Mouse (Mus musculus) midbrain, embryonic 12.5 days (tissue): ENCODE data around the gene Crygs. TPM values are rescaled to one million over a fixed set of nuclear protein-coding genes. Genes with fewer than 3 reads are reported as not detected.
"Not testable (repeated sequence)": the region's sequence is repeated elsewhere in the genome, so short reads cannot be mapped to it uniquely, and the experiment has no call there.

Experiments used
- ATAC-seq: fragments of 200-750 bp; cut with Nextera tagmentation; 2 replicates; pipeline ENCODE4 v1.8.0; 2017; ENCODE audit warnings: low read depth, moderate TSS enrichment, moderate library complexity; ENCODE audit not compliant: low FRiP score
- H3K27ac ChIP-seq: fragments of 300-500 bp; sonication (generic); replicated peaks from 2 replicates; pipeline ENCODE4 v1.5.1; 2016; ENCODE audit warnings: mild to moderate bottlenecking
- H3K27me3 ChIP-seq: fragments of 300-500 bp; sonication (generic); 2 replicates; pipeline ENCODE4 v1.6.1; 2016; ENCODE audit warnings: mild to moderate bottlenecking
- H3K36me3 ChIP-seq: fragments of 300-500 bp; sonication (generic); 2 replicates; pipeline ENCODE4 v1.6.1; 2016
- H3K4me1 ChIP-seq: fragments of 300-500 bp; sonication (generic); 2 replicates; pipeline ENCODE4 v1.6.1; 2016
- H3K4me2 ChIP-seq: fragments of 300-500 bp; sonication (generic); replicated peaks from 2 replicates; pipeline ENCODE4 v1.6.1; 2016; ENCODE audit warnings: mild to moderate bottlenecking, moderate library complexity
- H3K4me3 ChIP-seq: fragments of 300-500 bp; sonication (generic); 2 replicates; pipeline ENCODE4 v1.5.1; 2016; ENCODE audit warnings: mild to moderate bottlenecking
- H3K9ac ChIP-seq: fragments of 300-500 bp; sonication (generic); replicated peaks from 2 replicates; pipeline ENCODE4 v1.6.1; 2016; ENCODE audit warnings: mild to moderate bottlenecking, moderate library complexity
- H3K9me3 ChIP-seq: fragments of 300-500 bp; sonication (generic); 2 replicates; pipeline ENCODE4 v1.6.1; 2016; ENCODE audit warnings: mild to moderate bottlenecking
- whole genome bisulfite sequencing: fragments of 180-500 bp; shearing (Covaris S2); methylation state at CpG from one replicate; pipeline ENCODE4 v1.1.7; 2016; 5-methylcytosine and 5-hydroxymethylcytosine counted together
- polyA plus RNA-seq: library from polyadenylated mRNA; unstranded; fragments of >200 nt; fragmentation: Nextera tagmentation; extraction: Ambion mirVana; gene quantifications from 2 replicates; pipeline ENCODE4 v1.2.1, GENCODE M21; 2016

Crygs gene
- polyA plus RNA-seq, 1 experiment from 2014 or later: not detected

DNA sequence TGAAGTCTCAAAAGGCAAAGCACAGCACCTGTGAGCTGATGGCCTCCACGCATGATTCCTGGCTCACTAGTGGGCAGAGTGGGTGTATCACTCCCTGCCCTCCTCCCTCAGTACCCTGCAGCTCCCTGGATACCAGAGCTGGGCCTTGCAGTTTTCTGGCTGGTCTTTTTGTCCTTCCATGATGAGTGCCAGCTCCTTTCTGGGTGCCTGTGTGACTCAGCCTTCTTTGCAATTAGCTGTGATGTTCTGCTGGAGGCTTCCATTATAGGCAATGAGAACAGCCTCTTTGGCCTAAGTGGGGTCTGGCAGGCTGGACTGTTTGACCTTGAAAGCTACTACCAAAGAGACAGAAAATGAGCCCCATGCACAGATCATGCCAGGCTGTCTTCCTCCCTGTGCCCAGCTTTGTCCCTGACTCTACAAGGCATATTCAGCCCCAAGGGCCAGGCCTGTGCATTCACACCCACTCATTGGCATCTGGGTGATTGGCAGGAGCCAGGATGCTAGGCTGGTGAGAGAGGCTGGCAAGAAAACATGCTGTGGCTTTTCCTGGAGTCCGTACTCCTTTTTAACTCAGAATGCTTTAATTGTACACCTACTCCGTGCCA is 32.0 kb downstream of the Crygs start:
- no peaks in the 10 kb centered on the region for H3K4me1 ChIP-seq
- 0 out of 2 replicates have a peak, but pooled peaks cover 5% of the 10 kb centered on the region for H3K9me3 ChIP-seq
- no peaks in the 10 kb centered on the region for H3K36me3 ChIP-seq
- no peak overlapping the region for H3K9ac ChIP-seq
- 95% methylated on average over 3 of the region's 3 CpGs for WGBS
- H3K27me3 ChIP-seq: no peaks in the 10 kb centered on the region
- ATAC-seq: no peak
- no peak overlapping the region for H3K4me3 ChIP-seq
- no peak overlapping the region for H3K4me2 ChIP-seq
- no peak overlapping the region for H3K27ac ChIP-seq

- not testable (repeated sequence) for H3K27ac ChIP-seq, H3K4me2 ChIP-seq, H3K4me1 ChIP-seq, ATAC-seq, H3K9ac ChIP-seq, H3K4me3 ChIP-seq, H3K27me3 ChIP-seq, H3K36me3 ChIP-seq, H3K9me3 ChIP-seq
- 93% methylated on average over 12 of the region's 12 CpGs for WGBS
These were observed 33.1 kb downstream of the Crygs start for GRCm38 (mm10) chr16:22778296-22778695.

DNA sequence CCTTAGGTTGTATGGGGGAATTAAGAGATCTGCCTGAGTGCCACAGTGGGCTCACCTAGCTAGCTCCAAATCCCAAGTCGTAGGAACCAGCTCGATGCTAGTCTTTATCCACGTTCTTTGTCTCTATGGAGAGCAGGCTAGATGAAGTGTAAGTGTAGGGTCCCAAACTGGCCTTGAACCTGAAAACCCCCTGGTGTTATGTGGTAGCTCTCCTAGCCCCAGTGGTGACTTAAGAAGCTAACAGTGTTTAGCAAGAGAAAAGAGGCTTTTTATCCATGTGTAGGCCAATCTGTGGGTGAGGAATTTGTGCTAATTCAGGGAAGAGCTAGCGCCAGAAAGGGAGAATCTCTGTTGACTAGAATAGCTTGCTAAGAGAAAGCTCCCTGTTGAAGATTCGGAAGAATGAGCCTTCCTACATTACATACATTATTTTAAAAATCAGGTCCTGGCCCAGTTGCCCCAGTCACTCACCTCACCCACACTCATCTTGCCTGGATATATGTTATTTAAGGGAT is 35.8 kb downstream of the Crygs start:
- ATAC-seq: no peak
- H3K4me3 ChIP-seq: no peak overlapping the region
- H3K9ac ChIP-seq: no peak overlapping the region
- H3K27me3 ChIP-seq: no peaks in the 10 kb centered on the region; the same call in 1 of the 2 replicates
- H3K36me3 ChIP-seq: no peaks in the 10 kb centered on the region
- H3K4me2 ChIP-seq: no peak overlapping the region
- H3K9me3 ChIP-seq: no peaks in the 10 kb centered on the region
- WGBS: 66% methylated on average over 5 of the region's 5 CpGs
- no peak overlapping the region for H3K27ac ChIP-seq
- H3K4me1 ChIP-seq: no peaks in the 10 kb centered on the region

DNA sequence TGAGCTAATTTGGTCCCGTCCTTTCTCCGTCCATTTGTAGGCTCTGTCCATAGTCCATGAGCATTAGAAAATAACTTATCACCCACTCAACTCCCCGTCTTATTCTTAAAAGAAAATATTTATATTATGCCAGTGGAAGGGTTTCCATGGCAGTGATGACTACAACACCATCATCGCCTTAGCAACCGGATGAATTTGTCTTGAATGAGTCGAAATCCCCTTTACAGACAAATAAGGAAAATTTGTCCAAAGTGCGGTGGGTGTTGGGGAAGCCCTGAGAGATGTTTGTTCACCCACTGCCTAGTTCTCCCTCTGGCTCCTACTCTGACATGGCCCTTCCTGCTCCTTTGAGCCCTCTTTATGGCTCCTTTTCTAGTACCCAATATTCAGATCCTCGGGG is 42.7 kb downstream of the Crygs start:
- H3K27me3 ChIP-seq: no peaks in the 10 kb centered on the region; the same call in 1 of the 2 replicates
- WGBS: 90% methylated on average over 8 of the region's 8 CpGs
- no peak overlapping the region for H3K27ac ChIP-seq
- no peak for ATAC-seq
- no peaks in the 10 kb centered on the region for H3K36me3 ChIP-seq
- no peak overlapping the region for H3K9ac ChIP-seq
- no peak overlapping the region for H3K4me3 ChIP-seq
- no peak overlapping the region for H3K4me2 ChIP-seq
- no peaks in the 10 kb centered on the region for H3K9me3 ChIP-seq
- no peaks in the 10 kb centered on the region for H3K4me1 ChIP-seq

GRCm38 (mm10) chr16:22767405-22767804 is 44.0 kb downstream of the Crygs start:
- H3K4me3 ChIP-seq: no peak overlapping the region
- no peaks in the 10 kb centered on the region for H3K36me3 ChIP-seq
- no peak overlapping the region for H3K9ac ChIP-seq
- H3K27me3 ChIP-seq: no peaks in the 10 kb centered on the region; the same call in 1 of the 2 replicates
- no peaks in the 10 kb centered on the region for H3K4me1 ChIP-seq
- 89% methylated on average over 3 of the region's 3 CpGs for WGBS
- H3K4me2 ChIP-seq: no peak overlapping the region
- H3K27ac ChIP-seq: no peak overlapping the region
- ATAC-seq: no peak
- no peaks in the 10 kb centered on the region for H3K9me3 ChIP-seq

- Histone ChIP-seq H3K4me2 (no peak overlapping the region), H3K27me3 (no peaks in the 10 kb centered on the region), H3K27ac (no peak overlapping the region), H3K4me3 (no peak overlapping the region), H3K9me3 (no peaks in the 10 kb centered on the region), H3K36me3 (no peaks in the 10 kb centered on the region), H3K4me1 (no peaks in the 10 kb centered on the region), H3K9ac (no peak overlapping the region)
- no peak for ATAC-seq
- 77% methylated on average over 16 of the region's 16 CpGs for WGBS
These were observed 44.6 kb downstream of the Crygs start for GRCm38 (mm10) chr16:22766738-22767211.

DNA sequence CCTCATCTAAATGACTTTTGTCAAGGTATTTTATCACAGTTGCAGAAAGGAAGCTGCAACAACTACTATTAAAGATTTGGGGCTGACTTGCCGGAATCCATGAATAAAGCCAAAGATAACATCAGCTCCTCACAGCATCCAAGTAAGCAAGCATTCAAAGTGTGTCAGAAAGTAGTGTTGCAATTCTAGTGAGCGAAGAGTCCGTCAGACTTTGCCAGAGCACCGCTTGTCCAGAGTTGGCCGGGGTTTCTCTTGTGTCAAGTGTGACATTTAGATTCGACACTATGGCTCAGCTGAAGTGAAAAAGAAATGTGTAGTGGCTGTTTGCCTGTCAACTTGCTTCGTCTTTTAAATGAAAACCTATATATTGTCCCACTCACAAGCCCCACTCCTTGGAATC is 45.8 kb downstream of the Crygs start:
- Histone ChIP-seq H3K36me3 (no peaks in the 10 kb centered on the region), H3K4me1 (no peaks in the 10 kb centered on the region), H3K4me2 (no peak overlapping the region), H3K27me3 (no peaks in the 10 kb centered on the region), H3K4me3 (no peak overlapping the region), H3K9ac (no peak overlapping the region), H3K27ac (no peak overlapping the region), H3K9me3 (peaks cover 3% of the 10 kb centered on the region; the same call in 1 of the 2 replicates)
- WGBS: 93% methylated on average over 7 of the region's 7 CpGs
- no peak for ATAC-seq

Other genes with a start within 250 kb of the Crygs start
- 0.17 TPM in 1 of 2 replicates, not detected in the other for gene Dgkg, start 154.4 kb downstream of the Crygs start, polyA plus RNA-seq
- gene Tbccd1, start 46.1 kb upstream of the Crygs start, polyA plus RNA-seq: 31.4 and 34.0 TPM in 2 replicates
- gene Dnajb11, start 46.3 kb upstream of the Crygs start, polyA plus RNA-seq: 93.1 and 94.1 TPM in 2 replicates
- not detected in 2 replicates for gene Ahsg, start 79.7 kb upstream of the Crygs start, polyA plus RNA-seq
- not detected in 2 replicates for gene Fetub, start 106.8 kb upstream of the Crygs start, polyA plus RNA-seq
- 0.17 TPM in 1 of 2 replicates, not detected in the other for gene Hrg, start 139.5 kb upstream of the Crygs start, polyA plus RNA-seq
- gene Kng2, start 217.9 kb upstream of the Crygs start, polyA plus RNA-seq: not detected in 2 replicates
- gene Kng1, start 246.3 kb upstream of the Crygs start, polyA plus RNA-seq: 0.26 TPM in 1 of 2 replicates, not detected in the other